Mouse (Mus musculus) bone marrow, adult 2 months (tissue): ENCODE data around the gene Prrt1.

Source experiments
- CTCF ChIP-seq: fragments of 200-500 bp; IDR thresholded peaks from 2 replicates; pipeline ENCODE4 v1.5.1; 2011; ENCODE audit warnings: low read length, control low read depth; ENCODE audit not compliant: control insufficient read depth, insufficient read depth
- POLR2A ChIP-seq: fragments of 200-500 bp; IDR thresholded peaks from 2 replicates; pipeline ENCODE4 v1.6.1; 2011; ENCODE audit warnings: low read depth, mild to moderate bottlenecking, control low read depth, low read length, borderline replicate concordance; ENCODE audit not compliant: control insufficient read depth

DNA sequence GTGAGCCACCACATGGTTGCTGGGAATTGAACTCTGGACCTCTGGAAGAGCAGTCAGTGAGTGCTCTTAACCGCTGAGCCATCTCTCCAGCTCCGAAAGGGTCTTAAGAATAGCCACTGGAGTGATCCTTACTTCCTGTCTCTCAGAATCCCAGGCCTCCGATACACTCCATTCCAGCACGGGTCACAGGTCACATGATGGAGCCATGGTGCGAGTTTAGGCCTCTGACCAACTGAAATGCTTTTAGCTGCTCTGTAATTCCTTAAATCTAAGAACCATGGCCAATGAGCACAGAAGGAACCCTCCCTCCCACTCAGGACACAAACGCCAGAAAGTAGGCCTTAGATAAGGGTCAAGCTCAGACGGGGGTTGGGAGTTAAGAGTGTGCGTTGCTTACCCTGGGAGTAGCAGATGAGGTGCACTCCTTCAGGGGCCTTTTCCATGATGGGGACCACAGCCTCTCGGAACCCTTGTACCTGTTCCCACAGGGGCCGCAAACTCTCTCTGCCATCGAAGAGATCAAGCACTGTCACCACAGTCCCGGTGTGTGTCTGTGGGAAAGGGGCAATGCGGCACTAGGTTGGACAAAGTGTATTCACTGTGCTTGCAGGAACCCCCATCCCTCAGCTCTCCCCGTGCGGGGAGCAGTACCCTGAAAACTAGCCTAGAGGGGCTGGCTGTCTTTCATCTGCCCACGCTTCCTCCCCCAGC, 3.1 kb upstream of the Prrt1 start:
- no peak for TF ChIP-seq CTCF
- no peak for TF ChIP-seq POLR2A
